Mouse (Mus musculus) heart, postnatal 36 days (tissue): ENCODE measurements at regions not wholly inside any gene's neighbourhood (a gene's known extent, or its start where the extent isn't known, plus 50 kb on each side); places are given as distances from the start of the nearest gene placed in this dataset.

Experiments
- DNase-seq, 2 experiments: peaks; one replicate each; pipeline ENCODE4 v3.0.0; 2021 to 2022
- intact Hi-C: fragments of 180-260 bp; cut with DNase I; formaldehyde crosslinking; loops from one replicate; pipeline ENCODE4 v1.15.1; 2025

GRCm38 (mm10) chr10:98745409-98745808 is 168.8 kb upstream of the Atp2b1 start:
- DNase-seq, result no peak
- intact Hi-C loops, result no loop called here

- intact Hi-C loops, result no loop called here
- no peak for DNase-seq
Observed at GRCm38 (mm10) chr10:98745861-98746260, 168.3 kb upstream of the Atp2b1 start.

DNA sequence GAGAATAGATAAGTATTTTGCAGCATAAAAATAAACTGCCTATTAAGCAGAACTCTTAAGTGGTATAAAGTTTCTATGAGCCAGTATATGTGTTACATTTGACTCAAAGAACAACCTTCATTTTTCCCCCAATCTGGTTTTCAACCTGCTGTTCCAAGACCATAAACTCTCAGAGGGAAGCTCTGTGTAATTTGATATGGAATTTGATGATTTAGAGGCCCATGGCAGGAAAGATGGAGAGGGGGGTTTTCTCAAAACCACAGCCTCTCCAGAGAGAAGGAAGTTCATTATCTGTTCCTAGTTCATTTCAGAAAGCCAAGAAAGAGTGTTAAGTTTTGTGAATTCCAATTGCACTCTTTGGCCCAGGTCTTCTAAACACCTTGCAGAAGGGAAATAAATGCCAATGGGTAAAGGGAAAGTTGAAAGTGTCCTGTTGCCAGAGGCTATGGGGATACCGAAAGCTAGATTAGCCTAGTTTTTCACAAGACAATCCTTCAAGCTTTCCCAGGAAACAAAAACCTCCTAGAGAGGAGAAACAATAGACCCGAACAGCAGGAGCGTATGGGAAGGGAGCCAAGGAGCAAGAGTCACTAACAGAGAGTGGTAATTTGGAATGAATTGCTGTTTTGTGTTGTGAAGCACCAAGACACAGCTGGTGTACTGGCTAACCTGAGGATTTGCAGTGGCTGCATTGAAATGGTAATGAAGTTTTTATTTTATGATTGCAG is 165.2 kb upstream of the Atp2b1 start:
- DNase-seq, result no peak
- intact Hi-C loops, result no loop called here

DNA sequence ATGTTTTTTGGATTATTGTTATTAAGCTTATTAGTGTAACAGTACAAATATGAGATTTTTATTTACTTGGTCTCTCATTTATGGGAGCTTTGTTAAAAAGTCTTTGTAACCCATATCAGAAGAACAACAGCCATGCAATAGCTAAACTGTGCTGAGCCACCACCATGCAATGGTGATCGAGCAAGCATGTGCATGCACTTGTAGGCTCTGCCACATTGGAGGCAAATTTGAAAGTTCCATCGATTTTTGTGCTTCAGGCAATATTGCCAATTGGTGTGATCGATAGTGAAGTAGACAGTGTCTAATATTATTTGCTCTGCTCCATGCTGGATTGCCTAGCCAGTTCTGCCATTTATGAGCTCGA is 164.6 kb upstream of the Atp2b1 start:
- intact Hi-C loops, result no loop called here
- no peak for DNase-seq

GRCm38 (mm10) chr10:98751376-98752058 is 162.7 kb upstream of the Atp2b1 start:
- no peak for DNase-seq

DNA sequence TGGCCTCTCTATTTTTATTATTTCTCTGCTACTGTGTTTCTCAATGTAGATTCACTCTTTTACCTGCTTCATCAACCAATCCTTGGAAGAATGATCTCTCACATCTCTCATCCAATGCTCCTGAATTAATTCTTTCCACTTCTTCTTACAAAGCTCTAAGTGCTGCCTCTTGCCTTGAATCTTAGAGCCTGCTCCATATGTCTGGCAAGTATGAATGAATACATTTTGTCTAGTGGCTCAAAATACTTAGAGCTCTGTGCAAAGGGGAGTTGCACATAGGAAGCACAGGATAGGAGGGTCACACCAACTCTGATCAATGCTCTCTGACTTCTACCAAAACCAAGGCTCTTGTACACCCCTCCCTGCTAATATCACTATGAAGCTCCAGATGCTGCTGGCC is 153.1 kb upstream of the Atp2b1 start:
- no peak for DNase-seq
- intact Hi-C loops, result no loop called here

More at GRCm38 (mm10) chr10:98751376-98752058, 162.7 kb upstream of the Atp2b1 start:
- intact Hi-C loops, result no loop called here

GRCm38 (mm10) chr10:98765786-98766419 is 148.3 kb upstream of the Atp2b1 start:
- intact Hi-C loops, result no loop called here
- no peak for DNase-seq

DNA sequence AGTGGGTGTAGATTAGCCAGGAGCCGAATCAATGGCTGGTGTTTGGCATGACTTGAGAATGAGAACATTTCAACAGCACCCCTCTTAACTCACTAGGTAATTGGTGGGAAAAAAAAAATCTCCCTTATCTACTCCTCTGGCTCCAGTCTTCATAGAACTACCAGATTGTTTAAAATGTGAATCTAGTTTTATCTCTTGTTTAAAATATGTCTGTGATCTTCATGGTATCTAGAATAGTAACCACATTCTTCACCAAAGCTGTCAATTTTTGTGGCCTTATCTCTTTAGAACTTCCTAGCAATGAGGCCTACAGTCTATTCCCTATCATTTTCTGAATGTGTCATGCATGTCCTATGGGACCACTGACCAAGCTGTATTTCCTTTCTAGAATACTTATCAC is 134.4 kb upstream of the Atp2b1 start:
- no peak for DNase-seq
- intact Hi-C loops, result loop anchor here (5.0 kb wide), 1 partner anchor 78 kb away; no protein-coding TSS in a partner anchor

DNA sequence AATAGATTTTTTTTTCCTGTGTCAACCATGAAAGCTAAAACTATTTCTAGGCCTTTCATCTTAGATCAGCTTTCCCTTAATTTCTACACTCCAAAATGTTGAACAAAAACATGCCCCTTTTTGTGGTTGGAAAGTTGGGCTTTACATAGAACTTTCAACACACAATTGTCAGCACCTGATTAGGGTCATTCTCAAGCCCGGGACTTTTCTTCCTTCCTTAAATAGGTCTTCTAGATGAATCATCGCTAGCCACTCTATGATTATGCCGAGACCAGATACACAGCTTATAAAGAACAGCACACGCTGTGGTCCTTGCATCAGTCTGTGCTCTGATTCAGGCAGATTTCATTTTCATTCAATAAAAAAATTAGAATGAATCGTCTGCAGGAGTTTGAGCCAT is 133.3 kb upstream of the Atp2b1 start:
- DNase-seq, result no peak
- intact Hi-C loops, result loop anchor here (5.0 kb wide), 1 partner anchor 76 kb away; no protein-coding TSS in a partner anchor

- intact Hi-C loops, result loop anchor here (5.0 kb wide), 1 partner anchor 75 kb away; no protein-coding TSS in a partner anchor
- DNase-seq, result peak in 1 of 2 experiments; percentile 10
Observed at GRCm38 (mm10) chr10:98781888-98782351, 132.3 kb upstream of the Atp2b1 start.

GRCm38 (mm10) chr10:98785411-98785810 is 128.8 kb upstream of the Atp2b1 start:
- no peak for DNase-seq
- intact Hi-C loops, result no loop called here

- no peak for DNase-seq
- intact Hi-C loops, result no loop called here
Observed at GRCm38 (mm10) chr10:98786089-98786488, 128.1 kb upstream of the Atp2b1 start.

DNA sequence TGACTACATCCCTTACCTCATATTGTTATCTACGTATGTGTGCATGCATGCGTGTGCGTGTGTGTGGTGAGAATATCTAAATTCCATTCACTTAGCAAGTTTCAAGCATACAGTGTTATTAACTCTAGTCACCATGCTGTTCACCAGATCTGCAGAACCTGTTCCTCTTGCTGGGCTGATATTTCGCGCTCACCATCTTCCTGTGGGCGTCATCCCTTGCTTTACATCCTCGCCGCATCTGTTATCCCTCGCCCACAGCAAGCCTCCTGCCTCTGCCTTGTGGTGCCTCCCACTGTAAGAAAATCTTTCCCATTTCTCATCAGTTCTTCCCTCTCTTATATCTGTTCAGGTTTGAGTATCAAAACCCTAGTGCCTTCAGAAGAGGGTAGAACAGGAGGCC is 124.4 kb upstream of the Atp2b1 start:
- intact Hi-C loops, result no loop called here
- DNase-seq, result no peak

DNA sequence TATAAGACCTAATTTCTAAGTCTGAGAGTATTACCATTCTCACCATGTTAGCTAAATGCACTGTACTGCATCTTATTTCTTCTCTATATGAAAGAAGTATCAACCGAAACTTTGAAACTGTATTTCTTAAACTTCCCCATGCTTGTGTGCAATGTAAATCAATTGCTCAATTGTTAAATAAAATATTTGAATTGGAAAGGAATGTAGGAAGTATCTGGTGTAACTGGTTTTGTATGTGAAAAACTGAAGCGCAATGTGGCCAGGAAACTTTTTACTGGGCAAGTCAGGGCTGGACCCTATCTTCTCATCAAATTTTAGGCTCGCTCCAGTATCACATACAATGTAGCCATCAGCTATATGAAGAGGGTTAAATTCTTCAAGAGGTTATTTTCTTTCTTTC is 123.8 kb upstream of the Atp2b1 start:
- intact Hi-C loops, result no loop called here
- DNase-seq, result no peak

GRCm38 (mm10) chr10:98792019-98792741 is 122.0 kb upstream of the Atp2b1 start:
- DNase-seq, result no peak
- intact Hi-C loops, result no loop called here

DNA sequence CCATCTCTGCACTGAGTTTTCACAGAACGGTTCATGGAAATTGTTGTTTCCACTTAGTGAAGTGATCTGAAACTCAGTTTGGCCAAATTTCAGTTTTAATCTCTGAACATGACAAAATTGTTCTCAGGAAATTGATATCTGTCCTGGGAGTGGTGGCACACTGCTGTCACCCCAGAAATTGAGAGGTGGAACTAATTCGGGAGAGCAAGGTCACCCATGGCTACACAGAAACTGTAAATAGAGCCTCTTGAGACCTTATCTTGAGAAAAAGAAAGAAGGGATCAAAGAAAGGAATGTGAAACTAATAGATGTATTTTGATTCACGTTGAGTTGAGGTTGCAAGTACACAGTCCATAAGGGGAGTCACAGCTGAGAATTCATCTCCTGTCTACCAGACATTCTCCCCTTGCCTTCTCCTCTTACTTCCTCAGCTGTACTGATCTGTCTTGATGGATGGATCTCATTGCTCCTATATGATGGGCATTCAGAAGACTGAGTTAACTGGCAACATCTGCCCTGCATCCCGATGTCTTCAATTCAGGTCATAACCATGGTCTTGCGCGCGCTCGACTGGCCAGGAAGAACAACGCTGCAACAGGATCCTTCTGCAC is 120.2 kb upstream of the Atp2b1 start:
- no peak for DNase-seq
- intact Hi-C loops, result no loop called here

DNA sequence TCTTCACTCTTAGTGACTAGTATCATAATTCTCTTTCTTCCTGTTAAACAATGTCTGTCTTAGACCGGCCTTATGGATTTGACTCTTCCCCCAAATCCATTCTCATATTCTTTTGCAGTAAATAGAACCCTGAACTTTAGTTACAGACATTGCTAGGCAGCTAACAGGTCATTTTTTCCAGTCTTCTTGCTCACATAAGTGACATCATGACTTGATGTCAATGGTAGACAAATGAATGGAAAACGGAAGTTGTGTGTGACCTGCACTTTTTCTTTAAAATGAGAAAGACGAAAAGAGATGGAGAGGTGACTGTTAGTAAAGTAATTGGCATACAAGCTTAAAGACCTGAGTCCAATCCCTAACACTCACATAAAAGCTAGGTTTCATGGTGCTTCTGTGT is 118.2 kb upstream of the Atp2b1 start:
- no peak for DNase-seq
- intact Hi-C loops, result no loop called here

DNA sequence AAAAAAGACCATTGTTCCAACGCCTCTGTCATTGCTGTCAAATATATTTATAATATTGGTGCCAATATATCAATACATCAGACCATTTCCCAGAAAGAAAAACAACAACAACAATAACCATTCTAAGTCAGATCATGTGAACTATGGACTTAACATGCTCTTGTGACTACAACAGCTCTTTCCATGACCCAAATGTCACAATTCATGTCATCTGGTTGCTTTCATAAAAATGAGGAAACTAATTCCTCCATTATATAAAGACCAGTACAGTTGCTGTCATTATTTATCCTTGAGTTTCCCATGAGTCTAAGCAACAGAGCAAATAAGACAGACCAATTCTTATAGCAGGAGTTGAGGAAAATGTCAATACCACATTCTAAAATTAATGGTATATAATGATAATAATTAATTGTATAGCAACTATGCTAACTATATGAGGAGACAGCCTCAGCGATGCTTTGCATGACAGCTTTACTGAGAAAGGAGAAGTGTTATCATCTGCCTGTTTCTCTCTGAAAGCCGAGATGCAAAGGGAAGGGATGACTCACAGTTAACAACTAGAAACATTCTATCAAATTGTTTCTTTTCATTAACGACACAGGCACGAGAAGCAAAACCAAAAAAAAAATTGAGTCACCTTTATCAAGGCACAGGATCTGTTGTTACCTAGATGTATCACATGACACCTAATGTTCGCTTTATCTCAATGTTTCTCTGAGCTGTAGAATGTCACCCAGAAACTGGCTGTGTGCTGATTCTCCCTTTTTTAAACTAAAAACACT is 115.4 kb upstream of the Atp2b1 start:
- DNase-seq, result no peak
- intact Hi-C loops, result no loop called here

DNA sequence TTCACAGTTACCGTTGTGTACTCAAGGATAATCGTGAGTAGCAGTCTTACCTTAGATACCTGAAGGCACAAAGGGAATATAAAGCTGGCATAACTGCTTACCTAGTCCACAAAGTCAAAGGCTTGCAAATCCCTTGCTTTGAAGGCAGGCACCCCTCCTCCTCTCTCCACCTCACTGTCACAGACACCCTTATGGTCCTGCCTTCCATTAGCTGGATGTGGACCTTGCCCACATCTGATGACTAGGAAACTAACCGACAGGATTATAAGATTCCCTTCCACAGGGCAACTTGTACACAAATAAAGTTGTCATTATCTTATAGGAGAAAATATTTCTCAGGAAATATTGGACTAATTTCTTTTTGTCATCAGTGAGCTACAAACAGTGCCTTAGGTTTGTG is 114.4 kb upstream of the Atp2b1 start:
- DNase-seq, result no peak

GRCm38 (mm10) chr10:98800949-98801348 is 113.3 kb upstream of the Atp2b1 start:
- DNase-seq, result no peak
- intact Hi-C loops, result no loop called here

More for the DNA sequence above, 114.4 kb upstream of the Atp2b1 start:
- intact Hi-C loops, result no loop called here
